In the genomic region with DNA sequence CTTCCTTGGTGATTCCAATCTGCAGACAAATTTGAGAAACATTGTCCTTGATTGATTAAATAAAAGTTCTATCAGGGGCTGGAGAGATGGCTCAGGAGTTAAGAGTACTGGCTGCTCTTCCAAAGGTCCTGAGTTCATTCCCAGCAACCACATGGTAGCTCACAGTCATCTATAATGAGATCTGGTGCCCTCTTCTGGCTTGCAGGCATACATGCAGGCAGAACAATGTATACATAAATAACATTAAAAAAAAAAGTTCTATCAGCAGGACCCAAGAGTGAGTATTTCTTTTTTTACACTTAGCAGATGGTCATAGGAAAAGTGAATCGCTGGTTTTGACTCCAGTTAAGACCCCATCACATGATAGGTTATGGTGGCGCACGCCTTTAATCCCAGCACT, we compare ENCODE assay signal across 16 mouse cellular contexts. TPM values are rescaled to one million over a fixed set of nuclear protein-coding genes. Genes with fewer than 3 reads are reported as not detected.
DNase-seq lines count a peak whose midpoint lies in the region; ATAC-seq and TF ChIP-seq lines count a peak whose summit lies in the region.
"Had no signal": no experiment of that assay in that cellular context is flagged by ENCODE, and none has a peak within 500 bp of the region (broad histone marks: within the 10 kb centered on the region; RNA-seq: fewer than 3 reads in every experiment).

No protein-coding gene starts in this region.

- TF ChIP-seq CTCF in gastrocnemius, adult 2 months (IDR thresholded peaks at IDR 0.05): peak; percentile 52
- peak; percentile 55 for TF ChIP-seq CTCF in lung, embryonic 14.5 days (IDR thresholded peaks at IDR 0.05; ENCODE audit: low read depth)

- H3K4me1 ChIP-seq in lung, embryonic 14.5 days (ENCODE audit: insufficient read depth): peaks cover 5% of the 10 kb centered on the region

- no peak for ATAC-seq in lung, embryonic 14.5 days (ENCODE audit: insufficient read depth)

- no peaks in the 10 kb centered on the region for H3K27me3 ChIP-seq in lung, embryonic 14.5 days (ENCODE audit: insufficient read depth, low read length)

- no peak overlapping the region for H3K4me3 ChIP-seq in gastrocnemius, adult 2 months
- H3K4me3 ChIP-seq in lung, embryonic 14.5 days (ENCODE audit: low read depth, low read length): no peak overlapping the region
- H3K4me3 ChIP-seq: heart, embryonic 13.5 days; hindbrain, embryonic 15.5 days; limb, embryonic 13.5 days had no signal

- intact Hi-C loops in gastrocnemius, adult 2 months (cut with DNase I): loop anchor here (5.0 kb wide), 1 partner anchor 69 kb away; no protein-coding TSS in a partner anchor

- peaks cover 7% of the 10 kb centered on the region; the same call in 1 of the 2 replicates for H3K36me3 ChIP-seq in lung, embryonic 14.5 days (ENCODE audit: insufficient read depth)
- H3K36me3 ChIP-seq: hindbrain, embryonic 15.5 days; limb, embryonic 13.5 days had no signal

- H3K27ac ChIP-seq in gastrocnemius, adult 2 months: no peak overlapping the region
- H3K27ac ChIP-seq in lung, embryonic 14.5 days (ENCODE audit: low read depth): no peak overlapping the region
- H3K27ac ChIP-seq: heart, embryonic 13.5 days; hindbrain, embryonic 15.5 days; limb, embryonic 13.5 days had no signal

- DNase-seq in gastrocnemius, adult 2 months: no peak
- no peak for DNase-seq in gastrocnemius, adult 8-10 months (ENCODE audit: low spot score in 2 of 2)
- peak; percentile 31 for DNase-seq in lung, embryonic 14.5 days
- DNase-seq in lung, postnatal 14 days: no peak
- DNase-seq in ES-CJ7 (ENCODE audit: low read depth, low spot score): peak; percentile 52
- DNase-seq in naive thymus-derived CD4-positive, alpha-beta T cell, adult 2 months (ENCODE audit: low read depth): peak; percentile 37
- no peak for DNase-seq in cerebellum, adult 11-12 months
- no peak for DNase-seq in frontal cortex, postnatal 36 days (ENCODE audit: low spot score in 2 of 2)
- DNase-seq: adrenal gland, postnatal 10 days; kidney, postnatal 10 days; layer of hippocampus, postnatal 36 days had no signal

- no peaks in the 10 kb centered on the region for H3K9me3 ChIP-seq in lung, embryonic 14.5 days (ENCODE audit: low read depth, low read length)
- H3K9me3 ChIP-seq: G1E; heart, embryonic 13.5 days; hindbrain, embryonic 15.5 days; limb, embryonic 13.5 days had no signal

- H3K4me2 ChIP-seq in lung, embryonic 14.5 days: no peak overlapping the region
- H3K4me2 ChIP-seq: heart, embryonic 13.5 days; hindbrain, embryonic 15.5 days; limb, embryonic 13.5 days had no signal

- 90% methylated on average over 3 of the region's 3 CpGs for WGBS in lung, embryonic 14.5 days

- no peak overlapping the region for H3K9ac ChIP-seq in lung, embryonic 14.5 days
- H3K9ac ChIP-seq: heart, embryonic 13.5 days; hindbrain, embryonic 15.5 days; limb, embryonic 13.5 days had no signal

RNA-seq across cellular contexts. Expression of a gene that starts 3.9 kb away (rescaled TPM):
- 1 to 10 TPM; 2.7 to 3.6 TPM for total RNA-seq in gastrocnemius, adult 2 months (2021)
- total RNA-seq in gastrocnemius, adult 8-10 months (2022): 1 to 10 TPM; 3.1 to 4.1 (median 3.6) TPM
- 13.5 and 14.5 TPM in 2 replicates for polyA plus RNA-seq in lung, embryonic 14.5 days (2014; fragmentation: Nextera tagmentation; extraction: Ambion mirVana)

RNA-seq across cellular contexts. Expression of a gene that starts 5.4 kb away (rescaled TPM):
- not detected for total RNA-seq in gastrocnemius, adult 2 months (2021)
- not detected for total RNA-seq in gastrocnemius, adult 8-10 months (2022)
- polyA plus RNA-seq in lung, embryonic 14.5 days (2014; fragmentation: Nextera tagmentation; extraction: Ambion mirVana): not detected in 2 replicates
- total RNA-seq: layer of hippocampus, postnatal 36 days had no signal
- polyA plus RNA-seq: cortical plate, adult 2 months; G1E had no signal

RNA-seq across cellular contexts. Expression of a gene that starts 15.5 kb away (rescaled TPM):
- 10 to 100 TPM in 1 of 2 experiments, 1 to 10 TPM in 1; 6.5 to 10.1 TPM for total RNA-seq in gastrocnemius, adult 2 months (2021)
- 1 to 10 TPM; 7.5 to 9.7 (median 8.8) TPM for total RNA-seq in gastrocnemius, adult 8-10 months (2022)
- 11.7 and 12.3 TPM in 2 replicates for polyA plus RNA-seq in lung, embryonic 14.5 days (2014; fragmentation: Nextera tagmentation; extraction: Ambion mirVana)

RNA-seq across cellular contexts. Expression of a gene that starts 21.7 kb away (rescaled TPM):
- 10 to 100 TPM; 11.4 to 15.1 TPM for total RNA-seq in gastrocnemius, adult 2 months (2021)
- 10 to 100 TPM in 3 of 4 experiments, 1 to 10 TPM in 1; 9.0 to 12.9 (median 10.9) TPM for total RNA-seq in gastrocnemius, adult 8-10 months (2022)
- 33.0 and 37.4 TPM in 2 replicates for polyA plus RNA-seq in lung, embryonic 14.5 days (2014; fragmentation: Nextera tagmentation; extraction: Ambion mirVana)

RNA-seq across cellular contexts. Expression of a gene that starts 23.8 kb away (rescaled TPM):
- total RNA-seq in gastrocnemius, adult 2 months (2021): 100 to 1,000 TPM; 169 to 206 TPM
- 100 to 1,000 TPM; 184 to 219 (median 203) TPM for total RNA-seq in gastrocnemius, adult 8-10 months (2022)
- 5.6 and 7.8 TPM in 2 replicates for polyA plus RNA-seq in lung, embryonic 14.5 days (2014; fragmentation: Nextera tagmentation; extraction: Ambion mirVana)

Comparison
In these comparisons a context has a peak if more than half of its experiments do, and no peak if none do; other contexts are left out.
1. DNase-seq: peak in lung, embryonic 14.5 days (single experiment), ES-CJ7 (single experiment) and naive thymus-derived CD4-positive, alpha-beta T cell, adult 2 months (single experiment); none in gastrocnemius, adult 2 months (single experiment), gastrocnemius, adult 8-10 months (0 of 2), lung, postnatal 14 days (single experiment), cerebellum, adult 11-12 months (single experiment) and frontal cortex, postnatal 36 days (0 of 2).